In genomic region chr19:48429755-48430154, GRCm38 (mm10) we compare ENCODE assay signal across 9 mouse cellular contexts.
DNase-seq lines count a peak whose midpoint lies in the region; ATAC-seq lines count a peak whose summit lies in the region.
"Had no signal": no experiment of that assay in that cellular context is flagged by ENCODE, and none has a peak within 500 bp of the region (broad histone marks: within the 10 kb centered on the region; RNA-seq: fewer than 3 reads in every experiment).

No protein-coding gene starts in this region.

- peak overlapping the region; percentile 27 for H3K4me2 ChIP-seq in limb, embryonic 12.5 days
- no peak overlapping the region for H3K4me2 ChIP-seq in midbrain, embryonic 16.5 days (ENCODE audit: low read length)

- DNase-seq in left cerebral cortex, postnatal 4 days: peak; percentile 3
- no peak for DNase-seq in left cerebral cortex, adult 18-20 months (ENCODE audit: low spot score in 2 of 2)
- DNase-seq in adipocyte (ENCODE audit: low spot score) (no peak), liver (no peak)
- no peak for DNase-seq in B cell, adult 2 months
- DNase-seq: cerebellum, adult 9-10 months had no signal

- H3K36me3 ChIP-seq in limb, embryonic 12.5 days: no peaks in the 10 kb centered on the region
- H3K36me3 ChIP-seq in midbrain, embryonic 16.5 days (ENCODE audit: control insufficient read depth, insufficient read depth, low read length): no peaks in the 10 kb centered on the region

- no peak overlapping the region for H3K9ac ChIP-seq in limb, embryonic 12.5 days (replicated peaks)
- no peak overlapping the region for H3K9ac ChIP-seq in midbrain, embryonic 16.5 days (ENCODE audit: low read depth, low read length)

- peak; percentile 63 for ATAC-seq in granulocyte monocyte progenitor cell, adult 5-6 weeks (replicated peaks; ENCODE audit: poor library complexity, severe bottlenecking)
- ATAC-seq in limb, embryonic 12.5 days (ENCODE audit: insufficient number of reproducible peaks, insufficient read depth, low FRiP score, low TSS enrichment, low read depth): no peak
- ATAC-seq in midbrain, embryonic 16.5 days: peak; percentile 56; the same call in 1 of the 2 replicates

- H3K4me1 ChIP-seq in limb, embryonic 12.5 days (replicated peaks): peaks cover 6% of the 10 kb centered on the region
- peaks cover 3% of the 10 kb centered on the region; the same call in 1 of the 2 replicates for H3K4me1 ChIP-seq in midbrain, embryonic 16.5 days (ENCODE audit: control insufficient read depth, insufficient read depth, low read length)

- H3K9me3 ChIP-seq in limb, embryonic 12.5 days: no peaks in the 10 kb centered on the region
- no peaks in the 10 kb centered on the region for H3K9me3 ChIP-seq in midbrain, embryonic 16.5 days (replicated peaks; ENCODE audit: control insufficient read depth, low read length, poor library complexity, severe bottlenecking)

- intact Hi-C loops in left cerebral cortex, postnatal 4 days (cut with DNase I): no loop called here

- peak overlapping the region; percentile 53 for H3K27ac ChIP-seq in limb, embryonic 12.5 days
- peak overlapping the region; percentile 12; the same call in 1 of the 2 replicates for H3K27ac ChIP-seq in midbrain, embryonic 16.5 days (ENCODE audit: low read length)

- WGBS in limb, embryonic 12.5 days: 52% methylated on average over 2 of the region's 2 CpGs
- 21% methylated on average over 2 of the region's 2 CpGs for WGBS in midbrain, embryonic 16.5 days

- no peaks in the 10 kb centered on the region for H3K27me3 ChIP-seq in limb, embryonic 12.5 days
- H3K27me3 ChIP-seq in midbrain, embryonic 16.5 days (ENCODE audit: control insufficient read depth, insufficient read depth, low read depth, low read length): no peaks in the 10 kb centered on the region

- H3K4me3 ChIP-seq in limb, embryonic 12.5 days (replicated peaks): no peak overlapping the region
- H3K4me3 ChIP-seq in midbrain, embryonic 16.5 days (ENCODE audit: low read depth, low read length): no peak overlapping the region
